Mouse (Mus musculus) kidney, postnatal 36 days (tissue): ENCODE measurements around the gene Aco2.

Experiments used
- DNase-seq, 2 experiments: peaks; one replicate each; pipeline ENCODE4 v3.0.0; 2021 to 2022; ENCODE audit warnings: mixed read lengths in 2 of 2

The Aco2 gene

DNA sequence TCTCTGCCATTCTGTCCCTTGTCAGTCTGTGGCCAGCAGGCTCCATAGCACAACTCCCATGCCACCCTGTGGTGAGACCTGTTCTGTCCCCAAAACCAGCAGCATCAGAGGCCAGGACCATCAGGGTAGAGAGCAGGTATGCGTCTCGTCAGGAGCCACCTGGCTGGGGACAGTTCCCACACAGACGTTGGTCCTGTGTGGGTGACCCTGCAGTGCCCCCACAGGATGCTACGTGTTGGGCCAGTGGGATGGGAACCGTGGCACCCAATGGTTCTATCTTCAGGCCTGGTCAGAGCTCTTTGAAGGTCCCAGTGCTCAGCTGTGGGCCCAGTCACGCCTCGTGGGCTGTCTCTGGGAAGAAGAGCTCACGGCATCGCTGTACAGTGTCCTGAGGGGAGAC is 79.0 kb downstream of the Aco2 start:
- DNase-seq = no peak

DNA sequence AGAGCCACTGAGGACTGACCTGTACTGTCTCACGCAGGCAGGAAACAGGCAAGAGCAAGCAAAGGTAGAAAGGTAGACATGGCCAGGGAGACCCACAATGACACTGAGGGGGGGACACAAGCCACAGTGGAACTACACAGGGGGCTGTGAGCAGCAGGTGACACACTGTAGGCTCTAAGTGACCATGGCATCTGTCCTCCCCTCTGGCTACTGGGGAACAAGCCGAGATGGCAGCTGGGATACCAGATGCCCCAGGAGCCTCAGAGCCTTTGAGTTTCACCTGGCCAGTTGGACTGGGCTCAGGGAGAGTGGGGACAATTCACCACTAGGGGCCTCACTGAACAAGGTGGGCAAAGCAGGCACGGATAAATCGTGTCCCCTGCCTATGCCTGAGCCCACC is 80.2 kb downstream of the Aco2 start:
- no peak for DNase-seq

GRCm38 (mm10) chr15:81954151-81954583 is 82.1 kb downstream of the Aco2 start:
- no peak for DNase-seq

- no peak for DNase-seq
Observed at GRCm38 (mm10) chr15:81954716-81955115, 82.6 kb downstream of the Aco2 start.

DNA sequence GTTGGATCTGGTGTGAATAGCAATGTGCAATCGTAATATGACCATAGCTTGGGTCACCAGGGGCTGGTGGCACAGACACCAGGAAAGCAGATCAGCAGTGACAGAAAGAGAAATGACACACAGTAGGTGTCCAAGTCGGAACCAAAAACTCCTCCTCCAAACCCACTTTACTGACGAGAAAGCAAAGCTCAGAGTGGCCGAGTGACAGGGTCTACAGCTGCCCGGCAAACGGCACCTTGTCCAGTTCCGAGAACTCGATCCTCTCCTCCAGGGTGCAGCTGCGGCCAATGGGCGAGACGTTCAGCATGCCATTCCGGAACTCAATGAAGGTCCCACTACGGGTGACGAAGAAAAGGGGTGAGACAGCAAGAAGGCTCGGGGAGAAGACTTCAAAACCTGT is 83.3 kb downstream of the Aco2 start:
- no peak for DNase-seq

GRCm38 (mm10) chr15:81956457-81956856 is 84.3 kb downstream of the Aco2 start:
- peak; percentile 24 to 67 for DNase-seq

DNA sequence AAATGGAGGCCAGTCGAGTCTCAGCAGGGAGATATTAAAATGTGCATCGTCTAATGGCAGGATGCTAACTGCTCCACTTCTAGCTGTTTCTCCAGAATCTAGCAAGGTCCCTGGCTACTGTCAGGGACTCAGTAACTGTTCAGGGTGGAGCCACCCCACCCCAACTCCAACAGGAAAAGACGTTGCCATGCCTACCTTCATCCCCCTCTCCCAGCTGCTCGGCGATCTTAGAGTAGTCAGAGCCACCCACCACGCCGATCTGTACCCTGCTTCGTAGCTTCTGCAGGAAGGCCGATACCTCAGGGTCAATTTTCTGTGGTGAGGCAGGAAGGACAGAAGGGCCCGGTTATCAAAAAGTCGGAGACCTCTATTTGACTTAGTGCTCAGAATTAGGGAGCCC is 85.5 kb downstream of the Aco2 start:
- no peak for DNase-seq

DNA sequence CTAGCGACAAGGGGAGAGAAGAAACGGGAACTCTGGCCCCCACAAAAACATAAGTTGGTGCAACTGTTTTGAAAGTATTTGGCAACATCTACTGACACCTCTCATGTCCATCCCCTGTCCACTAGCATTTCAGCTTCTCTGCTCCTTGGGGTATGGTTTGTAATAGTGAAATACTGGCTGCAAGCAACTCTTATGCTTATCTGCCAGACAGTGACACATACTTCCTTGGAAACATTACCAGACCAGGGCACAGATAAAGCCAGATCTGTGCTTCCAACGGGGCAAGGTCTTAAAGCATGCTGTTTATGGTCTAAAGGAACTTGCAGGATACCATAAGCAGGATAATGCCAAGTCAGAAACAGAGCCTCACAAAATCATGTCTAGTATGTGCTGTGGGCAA is 86.8 kb downstream of the Aco2 start:
- no peak for DNase-seq

DNA sequence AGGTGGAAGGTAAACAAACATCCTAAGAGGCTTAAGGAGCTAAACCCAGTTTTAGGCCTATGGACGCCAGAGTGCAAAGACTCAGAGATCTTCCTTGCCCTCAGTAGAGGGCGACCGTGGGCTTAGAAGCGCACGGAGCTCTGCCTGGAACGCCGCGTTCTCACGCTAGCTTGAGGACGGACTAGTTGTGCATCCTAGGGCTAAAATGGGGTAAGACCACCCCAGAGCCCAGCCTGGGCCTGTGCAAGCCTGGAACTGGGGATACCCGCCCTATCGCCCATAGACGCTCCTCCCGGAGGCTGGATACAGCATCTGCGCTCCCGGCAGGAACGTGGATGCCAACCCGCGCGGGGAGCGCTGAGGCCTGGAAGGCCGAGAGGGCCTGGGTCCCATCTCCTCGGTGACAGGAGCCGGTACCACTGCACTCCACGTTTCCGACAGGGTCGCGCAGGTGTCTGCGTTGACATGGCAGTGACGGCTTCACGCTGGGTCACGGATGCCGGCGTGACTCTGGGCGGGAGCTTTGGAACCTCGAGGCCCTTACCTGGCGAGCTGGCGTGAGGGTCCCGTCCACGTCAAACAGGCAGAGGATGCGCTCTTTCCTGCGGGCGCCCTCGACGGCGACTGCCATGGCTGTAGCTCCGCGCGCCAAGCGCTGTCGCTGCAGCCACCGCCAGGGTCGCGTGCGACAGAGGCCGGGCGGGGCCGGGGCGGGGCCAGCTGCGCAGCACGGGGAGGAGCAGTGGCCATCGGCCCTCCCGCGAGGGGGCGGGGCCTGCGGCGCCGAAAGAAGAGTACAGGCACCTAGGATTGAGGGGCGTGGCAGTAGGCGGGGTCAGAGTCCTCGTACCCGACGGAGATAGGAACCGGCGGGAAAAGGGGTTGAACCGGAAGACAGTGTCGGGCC is 88.3 kb downstream of the Aco2 start, which contains the start of gene Pmm1:
Gene Pmm1 (minus strand): TSS at position 760 of the 907 bp plus-strand sequence.
- peak; percentile 100 for DNase-seq

DNA sequence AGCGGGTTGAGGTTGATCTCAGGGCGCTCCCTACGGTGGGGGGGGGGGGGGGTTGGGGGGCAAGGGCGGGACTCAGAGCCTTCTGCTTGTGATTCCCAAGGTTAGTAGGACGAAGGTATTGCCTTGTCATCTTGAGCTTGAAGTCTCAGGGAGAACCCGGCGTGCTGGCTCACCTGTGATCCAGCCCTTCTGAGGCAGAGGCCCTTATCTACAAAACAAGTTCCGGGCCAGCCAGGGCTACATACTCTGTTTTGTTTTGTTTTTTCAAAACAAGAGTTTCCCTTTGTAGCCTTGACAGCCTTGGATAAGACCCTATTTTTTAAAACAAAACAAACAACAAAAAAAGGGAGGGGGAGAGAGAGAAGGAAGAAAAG is 89.0 kb downstream of the Aco2 start:
- DNase-seq = no peak

DNA sequence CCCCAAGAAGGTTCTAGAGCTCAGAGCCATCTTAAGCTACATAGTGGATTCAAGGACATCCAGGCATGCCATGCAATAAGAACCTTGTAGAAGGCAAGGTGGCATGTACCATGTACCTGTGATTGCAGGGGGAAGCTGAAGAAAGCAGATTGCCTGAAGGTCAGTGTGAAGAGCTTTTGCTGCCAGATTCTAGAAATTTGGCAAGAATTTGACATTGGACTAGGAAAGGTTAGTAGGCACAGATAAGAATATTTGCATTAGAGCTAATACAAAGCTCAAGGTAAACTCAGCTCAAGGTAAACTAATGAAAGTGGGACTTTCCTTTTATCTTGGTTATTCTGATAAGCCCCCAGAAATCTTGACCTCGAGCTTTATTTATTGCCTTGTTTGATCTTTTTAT is 92.2 kb downstream of the Aco2 start:
- DNase-seq = no peak
